Mouse (Mus musculus) frontal cortex, postnatal 14 days (tissue): ENCODE measurements at regions not wholly inside any gene's neighbourhood (a gene's known extent, or its start where the extent isn't known, plus 50 kb on each side); places are given as distances from the start of the nearest gene placed in this dataset.

Source experiments
- DNase-seq, 2 experiments: peaks; one replicate each; pipeline ENCODE4 v3.0.0; 2022; ENCODE audit warnings: low spot score in 2 of 2

GRCm38 (mm10) chr10:83963779-83964643 is 241.3 kb downstream of the 1500009L16Rik start:
- DNase-seq, result no peak

GRCm38 (mm10) chr10:83964838-83965237 is 242.2 kb downstream of the 1500009L16Rik start:
- DNase-seq, result no peak

- DNase-seq, result no peak
These were observed 247.8 kb downstream of the 1500009L16Rik start for GRCm38 (mm10) chr10:83970501-83970900.

GRCm38 (mm10) chr10:83974548-83974947 is 251.9 kb downstream of the 1500009L16Rik start:
- DNase-seq, result no peak

GRCm38 (mm10) chr10:83976548-83976947 is 253.9 kb downstream of the 1500009L16Rik start:
- DNase-seq, result no peak

- DNase-seq, result no peak
These were observed 257.3 kb downstream of the 1500009L16Rik start for GRCm38 (mm10) chr10:83979930-83980329.

- no peak for DNase-seq
These were observed 262.2 kb downstream of the 1500009L16Rik start for GRCm38 (mm10) chr10:83984697-83985415.

- DNase-seq, result no peak
These were observed 270.1 kb downstream of the 1500009L16Rik start for GRCm38 (mm10) chr10:83992577-83993305.

- no peak for DNase-seq
These were observed 272.4 kb downstream of the 1500009L16Rik start for GRCm38 (mm10) chr10:83995026-83995600.

- no peak for DNase-seq
These were observed 273.2 kb downstream of the 1500009L16Rik start for GRCm38 (mm10) chr10:83995913-83996312.

GRCm38 (mm10) chr10:83996489-83996888 is 273.8 kb downstream of the 1500009L16Rik start:
- no peak for DNase-seq

GRCm38 (mm10) chr10:84000436-84001208 is 278.0 kb downstream of the 1500009L16Rik start:
- DNase-seq, result no peak

- DNase-seq, result no peak
These were observed 280.1 kb downstream of the 1500009L16Rik start for GRCm38 (mm10) chr10:84002744-84003143.

- DNase-seq, result no peak
These were observed 281.0 kb downstream of the 1500009L16Rik start for GRCm38 (mm10) chr10:84003601-84004149.

- no peak for DNase-seq
These were observed 286.3 kb downstream of the 1500009L16Rik start for GRCm38 (mm10) chr10:84008923-84009322.

GRCm38 (mm10) chr10:84019381-84019780 is 296.7 kb downstream of the 1500009L16Rik start:
- DNase-seq, result peak in 1 of 2 experiments; percentile 60

- peak; percentile 18 to 25 for DNase-seq
These were observed 297.5 kb downstream of the 1500009L16Rik start for GRCm38 (mm10) chr10:84020023-84020620.

GRCm38 (mm10) chr10:84021167-84022120 is 298.8 kb downstream of the 1500009L16Rik start:
- no peak for DNase-seq

GRCm38 (mm10) chr10:84024294-84024693 is 301.6 kb downstream of the 1500009L16Rik start:
- no peak for DNase-seq
